Mouse (Mus musculus) frontal cortex, postnatal 36 days (tissue): ENCODE data around the gene Prr5.

Experiments used
- DNase-seq, 2 experiments: peaks; one replicate each; pipeline ENCODE4 v3.0.0; 2022; ENCODE audit warnings: low spot score in 2 of 2

Prr5 gene

GRCm38 (mm10) chr15:84680545-84681454 lies 11.4 kb downstream of the Prr5 start:
- peak in 1 of 2 experiments; percentile 51 for DNase-seq

GRCm38 (mm10) chr15:84681455-84682193 lies 12.2 kb downstream of the Prr5 start:
- no peak for DNase-seq

GRCm38 (mm10) chr15:84682206-84682605 lies 12.8 kb downstream of the Prr5 start:
- no peak for DNase-seq

- no peak for DNase-seq
These were observed 13.4 kb downstream of the Prr5 start for GRCm38 (mm10) chr15:84682821-84683220.

GRCm38 (mm10) chr15:84684520-84684919 lies 15.1 kb downstream of the Prr5 start:
- DNase-seq = no peak

GRCm38 (mm10) chr15:84685417-84685816 lies 16.0 kb downstream of the Prr5 start:
- DNase-seq = no peak

GRCm38 (mm10) chr15:84687904-84688303 lies 18.5 kb downstream of the Prr5 start:
- no peak for DNase-seq

GRCm38 (mm10) chr15:84689356-84689755 lies 19.9 kb downstream of the Prr5 start:
- no peak for DNase-seq

- no peak for DNase-seq
These were observed 22.1 kb downstream of the Prr5 start for GRCm38 (mm10) chr15:84691513-84691912.

GRCm38 (mm10) chr15:84692645-84693044 lies 23.2 kb downstream of the Prr5 start:
- DNase-seq = no peak

- no peak for DNase-seq
These were observed 26.6 kb downstream of the Prr5 start for GRCm38 (mm10) chr15:84696021-84696420.

GRCm38 (mm10) chr15:84697611-84698011 lies 28.2 kb downstream of the Prr5 start:
- peak; percentile 38 to 61 for DNase-seq

- no peak for DNase-seq
These were observed 28.8 kb downstream of the Prr5 start for GRCm38 (mm10) chr15:84698189-84698588.

- peak in 1 of 2 experiments; percentile 36 for DNase-seq
These were observed 30.9 kb downstream of the Prr5 start for GRCm38 (mm10) chr15:84700147-84700794.

GRCm38 (mm10) chr15:84701947-84702346 lies 32.5 kb downstream of the Prr5 start:
- peak in 1 of 2 experiments; percentile 46 for DNase-seq

GRCm38 (mm10) chr15:84702391-84703345 lies 33.2 kb downstream of the Prr5 start:
- DNase-seq = no peak

GRCm38 (mm10) chr15:84703992-84704391 lies 34.6 kb downstream of the Prr5 start:
- DNase-seq = no peak

GRCm38 (mm10) chr15:84705351-84705901 lies 36.0 kb downstream of the Prr5 start:
- no peak for DNase-seq

GRCm38 (mm10) chr15:84706983-84707619 lies 37.7 kb downstream of the Prr5 start:
- DNase-seq = no peak
